Mouse (Mus musculus) bone marrow macrophage, adult 2 months (primary cell): ENCODE data around the gene Cacna1i.

ENCODE experiments used
- CTCF ChIP-seq: IDR thresholded peaks from 2 replicates; pipeline ENCODE4 v1.5.1; 2012; ENCODE audit warnings: low read depth, mild to moderate bottlenecking, low read length, moderate library complexity
- POLR2A ChIP-seq: IDR thresholded peaks from 2 replicates; pipeline ENCODE4 v1.6.1; 2012; ENCODE audit warnings: mild to moderate bottlenecking, low read depth, low read length, borderline replicate concordance

GRCm38 (mm10) chr15:80316966-80317634 lies 30.1 kb downstream of the Cacna1i start:
- TF ChIP-seq POLR2A = no peak
- TF ChIP-seq CTCF = no peak
